Mouse (Mus musculus): ENCODE results near the gene Cage1.
A peak's percentile ranks its signal among the peaks of the same experiment; 100 is the strongest.

The Cage1 gene

DNA sequence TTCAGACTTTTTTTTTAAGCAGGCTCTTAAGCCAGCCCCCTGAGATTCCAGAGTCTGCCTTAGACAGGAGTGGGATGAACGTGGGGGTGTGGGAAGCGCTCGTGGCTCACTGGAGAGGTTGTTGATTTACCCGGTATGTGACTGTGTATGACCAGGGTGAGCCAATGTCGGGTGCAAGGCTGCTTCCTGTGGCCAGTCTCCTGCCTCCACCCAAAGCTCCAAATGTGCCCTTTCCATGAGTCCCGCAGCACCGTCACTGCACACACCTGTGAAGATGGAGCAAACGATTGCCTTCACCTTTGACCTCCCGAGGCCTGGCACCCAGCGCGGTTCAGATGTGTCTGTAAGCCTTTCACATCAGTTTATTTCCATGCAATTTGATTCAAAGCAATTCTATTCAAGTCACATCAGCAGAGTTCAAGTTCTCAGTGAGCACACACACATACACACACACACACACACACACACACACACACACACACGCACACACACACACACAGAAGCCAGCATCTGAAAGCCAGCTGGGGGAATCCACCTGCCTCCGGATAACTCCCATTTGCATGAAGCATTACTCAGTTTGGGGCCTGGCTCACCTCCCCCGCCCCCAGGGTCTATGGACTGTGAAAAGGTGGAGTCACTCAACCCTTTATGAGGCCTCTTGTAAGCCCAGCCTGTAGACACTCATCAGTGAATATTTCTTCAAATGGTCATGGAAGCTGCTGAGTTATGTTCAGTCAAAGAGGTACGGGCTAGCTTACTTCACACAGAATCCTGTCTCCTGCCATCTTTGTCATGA is 70.4 kb downstream of the Cage1 start:
- DNase-seq (ENCODE audit: low read depth, low spot score), result no peak

DNA sequence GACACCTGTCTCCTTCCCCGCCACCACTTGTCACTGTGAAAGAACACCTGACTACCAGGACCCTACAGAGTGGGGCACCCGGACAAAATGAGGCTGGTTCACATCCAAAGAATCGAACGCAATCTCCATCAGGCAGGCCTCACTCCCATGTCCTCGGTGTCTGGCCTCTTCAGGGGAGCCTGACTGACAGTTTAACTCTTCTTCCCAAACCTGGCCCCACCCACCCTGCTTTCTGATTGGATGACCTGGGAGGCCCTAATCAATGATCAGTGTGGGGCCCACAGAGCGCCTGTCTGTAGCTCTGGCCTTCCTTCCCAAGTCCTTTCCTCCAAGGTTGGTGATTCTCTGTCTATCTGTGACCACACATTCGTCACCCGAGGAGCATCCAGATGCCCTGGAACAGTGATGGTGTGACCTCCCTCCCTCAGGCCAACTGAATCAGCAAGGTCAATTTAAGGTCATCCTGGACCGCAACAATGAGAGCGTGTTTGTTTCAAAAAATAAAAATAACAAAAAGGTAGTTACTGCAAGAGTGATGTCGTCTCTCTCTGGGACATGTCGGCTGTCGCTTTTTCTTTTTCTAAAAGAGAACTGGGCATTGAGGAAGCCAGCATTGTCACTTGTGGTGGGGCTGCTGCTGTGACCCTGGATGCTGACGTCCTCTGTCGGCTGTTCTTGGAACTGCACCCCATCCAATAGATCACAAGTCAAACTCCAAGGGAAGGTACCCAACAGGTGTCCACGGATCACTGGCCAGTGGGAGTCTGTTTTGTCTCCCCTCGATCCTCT is 71.5 kb downstream of the Cage1 start:
- no peak for DNase-seq (ENCODE audit: low read depth, low spot score)

- peak; percentile 66 for DNase-seq (ENCODE audit: low read depth, low spot score)
Observed at GRCm38 (mm10) chr13:37964128-37965087, 72.5 kb downstream of the Cage1 start.

DNA sequence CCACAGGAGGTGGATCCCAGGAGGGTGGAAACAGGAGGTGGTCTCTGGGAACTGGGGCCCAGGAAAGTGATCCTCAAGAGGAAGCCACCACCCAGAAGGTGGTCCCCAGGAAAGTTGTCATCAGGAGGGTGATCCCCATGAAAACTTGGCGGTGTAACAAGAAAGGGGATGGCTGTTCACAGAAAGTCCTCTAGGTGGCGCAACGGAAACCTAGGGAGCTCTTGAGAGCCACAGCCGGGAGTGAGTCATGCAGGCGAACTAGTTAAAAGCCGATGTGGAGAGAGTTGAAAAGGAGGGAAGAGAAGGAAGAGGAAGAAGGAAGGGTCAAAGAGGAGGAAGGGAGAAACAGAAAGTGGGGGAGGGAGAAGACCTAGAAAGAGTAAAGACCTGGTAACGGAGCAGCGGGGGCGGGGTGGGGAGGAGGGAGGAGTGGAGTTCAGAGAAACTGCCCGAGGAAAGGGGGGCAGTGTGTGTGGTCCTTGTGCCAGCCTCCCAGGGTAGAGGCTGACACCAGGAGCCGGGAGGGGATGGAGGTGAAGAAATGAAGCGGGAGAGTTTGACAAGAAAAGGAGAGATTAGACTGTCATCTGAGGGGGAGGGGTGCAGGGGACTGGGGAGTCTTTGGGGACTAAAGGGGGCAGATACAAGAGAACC is 73.4 kb downstream of the Cage1 start:
- peak; percentile 90 for DNase-seq (ENCODE audit: low read depth, low spot score)

DNA sequence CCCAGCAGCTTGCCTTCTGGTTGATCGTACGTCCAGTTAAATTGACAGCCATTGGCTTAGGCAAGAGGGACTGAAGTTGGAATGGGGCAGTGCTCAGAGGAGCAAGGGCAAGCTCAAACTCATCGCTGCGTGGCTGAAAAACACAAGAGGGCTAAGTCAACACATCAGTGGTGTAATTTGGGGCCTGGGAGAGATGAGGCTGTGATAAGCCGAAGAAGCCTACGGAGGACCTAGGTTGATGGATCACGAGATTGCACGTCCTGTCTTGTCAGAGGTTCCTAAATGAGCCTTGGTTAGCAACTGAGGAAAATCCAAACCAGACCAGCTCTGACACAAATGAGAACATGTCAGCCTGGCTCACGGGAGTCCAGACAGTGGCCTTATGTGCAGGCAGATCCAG is 74.3 kb downstream of the Cage1 start:
- no peak for DNase-seq (ENCODE audit: low read depth, low spot score)

GRCm38 (mm10) chr13:37959936-37960335 is 76.9 kb downstream of the Cage1 start:
- no peak for DNase-seq (ENCODE audit: low read depth, low spot score)

GRCm38 (mm10) chr13:37959239-37959907 is 77.5 kb downstream of the Cage1 start:
- peak; percentile 36 for DNase-seq (ENCODE audit: low read depth, low spot score)

GRCm38 (mm10) chr13:37958498-37959238 is 78.2 kb downstream of the Cage1 start:
- no peak for DNase-seq (ENCODE audit: low read depth, low spot score)
